Mouse (Mus musculus): Measurements from ENCODE around the gene Plxna4.

GRCm38 (mm10) chr6:32465129-32465528 is 122.9 kb downstream of the Plxna4 start:
- no peak for TF ChIP-seq CTCF (IDR thresholded peaks at IDR 0.05; ENCODE audit: low read depth, low read length)
- TF ChIP-seq POLR2A (IDR thresholded peaks at IDR 0.05; ENCODE audit: borderline replicate concordance, low read depth, low read length), result no peak
